Comparison of ENCODE assay signal across 8 mouse cellular contexts in the genomic region with DNA sequence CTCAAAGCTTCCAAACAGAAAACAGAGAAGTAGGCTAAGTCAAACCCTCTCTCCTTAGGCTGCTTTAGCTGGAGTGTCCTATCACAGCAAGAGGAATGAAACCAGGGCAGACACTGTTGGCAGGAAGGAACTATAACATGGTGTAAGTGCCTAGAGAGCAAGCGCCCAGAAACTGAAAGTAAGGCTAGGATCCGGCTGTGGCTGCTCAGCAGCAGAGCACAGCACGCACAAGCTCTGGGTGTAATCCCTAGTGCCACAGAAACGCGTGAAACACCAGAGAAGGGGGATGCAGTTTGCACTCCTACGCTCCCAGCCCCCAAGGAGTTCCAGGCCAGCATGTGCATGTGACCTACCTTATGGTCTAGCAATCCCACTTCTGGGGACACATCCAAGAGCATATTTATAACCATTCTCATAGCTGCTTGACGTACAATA. TPM values are rescaled to one million over a fixed set of nuclear protein-coding genes. Genes with fewer than 3 reads are reported as not detected.
DNase-seq lines count a peak whose midpoint lies in the region; ATAC-seq and TF ChIP-seq lines count a peak whose summit lies in the region.

No protein-coding gene starts in this region.

- no peak for TF ChIP-seq POLR2A in lung, adult 2 months (IDR thresholded peaks at IDR 0.05; ENCODE audit: borderline replicate concordance, extremely low read depth, low read depth, low read length)

- WGBS in hindbrain, embryonic 15.5 days = 70% methylated on average over 7 of the region's 7 CpGs
- WGBS in lung, adult 2 months = 12% methylated on average over 7 of the region's 7 CpGs
- WGBS in stomach, embryonic 16.5 days = 66% methylated on average over 7 of the region's 7 CpGs

- DNase-seq in heart, adult 11 months = peak; percentile 98
- no peak for DNase-seq in heart, postnatal 25 days (ENCODE audit: low spot score)
- peak; percentile 82 for DNase-seq in 416B (ENCODE audit: low read depth)
- DNase-seq in brain, adult 2 months (ENCODE audit: low read depth, low spot score) = peak; percentile 93
- no peak for DNase-seq in lung, adult 2 months
- DNase-seq in embryo, embryonic 11 days = no peak

- no peaks in the 10 kb centered on the region for H3K9me3 ChIP-seq in hindbrain, embryonic 15.5 days
- H3K9me3 ChIP-seq in stomach, embryonic 16.5 days (replicated peaks; ENCODE audit: control insufficient read depth, low read length) = no peaks in the 10 kb centered on the region

- H3K4me3 ChIP-seq in hindbrain, embryonic 15.5 days = no peak overlapping the region
- H3K4me3 ChIP-seq in lung, adult 2 months (replicated peaks; ENCODE audit: extremely low read depth, low read depth, low read length) = peak overlapping the region; percentile 46
- no peak overlapping the region for H3K4me3 ChIP-seq in stomach, embryonic 16.5 days (replicated peaks; ENCODE audit: low read length)

- TF ChIP-seq CTCF in lung, adult 2 months (IDR thresholded peaks at IDR 0.05; ENCODE audit: insufficient read depth, low read length) = no peak

- H3K36me3 ChIP-seq in hindbrain, embryonic 15.5 days = no peaks in the 10 kb centered on the region
- H3K36me3 ChIP-seq in stomach, embryonic 16.5 days (ENCODE audit: control insufficient read depth, insufficient read depth, low read length) = no peaks in the 10 kb centered on the region

- H3K4me2 ChIP-seq in hindbrain, embryonic 15.5 days = no peak overlapping the region
- peak overlapping the region; percentile 30 for H3K4me2 ChIP-seq in stomach, embryonic 16.5 days (ENCODE audit: low read depth, low read length)

- ATAC-seq in hindbrain, embryonic 15.5 days (ENCODE audit: low FRiP score, low read depth) = no peak
- no peak for ATAC-seq in stomach, embryonic 16.5 days (ENCODE audit: insufficient read depth, low FRiP score)

- no peaks in the 10 kb centered on the region for H3K27me3 ChIP-seq in hindbrain, embryonic 15.5 days
- no peaks in the 10 kb centered on the region for H3K27me3 ChIP-seq in stomach, embryonic 16.5 days (ENCODE audit: control insufficient read depth, insufficient read depth, low read length)

- intact Hi-C loops in heart, postnatal 25 days (cut with DNase I) = no loop called here

- no peak overlapping the region for H3K9ac ChIP-seq in hindbrain, embryonic 15.5 days
- H3K9ac ChIP-seq in stomach, embryonic 16.5 days (ENCODE audit: low read length) = peak overlapping the region; percentile 38

- H3K4me1 ChIP-seq in hindbrain, embryonic 15.5 days (replicated peaks) = peaks cover 33% of the 10 kb centered on the region
- H3K4me1 ChIP-seq in lung, adult 2 months (ENCODE audit: control insufficient read depth, insufficient read depth, low read length) = peaks cover 15% of the 10 kb centered on the region
- peaks cover 29% of the 10 kb centered on the region for H3K4me1 ChIP-seq in stomach, embryonic 16.5 days (ENCODE audit: control insufficient read depth, insufficient read depth, low read length)

- H3K27ac ChIP-seq in hindbrain, embryonic 15.5 days (replicated peaks) = peak overlapping the region; percentile 23
- peak overlapping the region; percentile 51 for H3K27ac ChIP-seq in stomach, embryonic 16.5 days (ENCODE audit: low read length)

RNA-seq across cellular contexts. Expression of a gene that starts 41.2 kb away (rescaled TPM):
- total RNA-seq in heart, postnatal 25 days (2021) = 10 to 100 TPM; 14.3 to 15.7 TPM
- polyA plus RNA-seq in hindbrain, embryonic 15.5 days (2015; fragmentation: Nextera tagmentation; extraction: Ambion mirVana) = 16.7 and 17.7 TPM in 2 replicates
- polyA plus RNA-seq in lung, adult 2 months (2012; rRNA removed) = 26.3 and 27.9 TPM in 2 replicates
- 15.6 and 19.1 TPM in 2 replicates for polyA plus RNA-seq in stomach, embryonic 16.5 days (2015; fragmentation: Nextera tagmentation; extraction: Ambion mirVana)

Comparison
In these comparisons a context has a peak if more than half of its experiments do, and no peak if none do; other contexts are left out.
1. DNase-seq: peak in heart, adult 11 months (single experiment), 416B (single experiment) and brain, adult 2 months (single experiment); none in heart, postnatal 25 days (single experiment), lung, adult 2 months (single experiment) and embryo, embryonic 11 days (single experiment).